In the genomic region with DNA sequence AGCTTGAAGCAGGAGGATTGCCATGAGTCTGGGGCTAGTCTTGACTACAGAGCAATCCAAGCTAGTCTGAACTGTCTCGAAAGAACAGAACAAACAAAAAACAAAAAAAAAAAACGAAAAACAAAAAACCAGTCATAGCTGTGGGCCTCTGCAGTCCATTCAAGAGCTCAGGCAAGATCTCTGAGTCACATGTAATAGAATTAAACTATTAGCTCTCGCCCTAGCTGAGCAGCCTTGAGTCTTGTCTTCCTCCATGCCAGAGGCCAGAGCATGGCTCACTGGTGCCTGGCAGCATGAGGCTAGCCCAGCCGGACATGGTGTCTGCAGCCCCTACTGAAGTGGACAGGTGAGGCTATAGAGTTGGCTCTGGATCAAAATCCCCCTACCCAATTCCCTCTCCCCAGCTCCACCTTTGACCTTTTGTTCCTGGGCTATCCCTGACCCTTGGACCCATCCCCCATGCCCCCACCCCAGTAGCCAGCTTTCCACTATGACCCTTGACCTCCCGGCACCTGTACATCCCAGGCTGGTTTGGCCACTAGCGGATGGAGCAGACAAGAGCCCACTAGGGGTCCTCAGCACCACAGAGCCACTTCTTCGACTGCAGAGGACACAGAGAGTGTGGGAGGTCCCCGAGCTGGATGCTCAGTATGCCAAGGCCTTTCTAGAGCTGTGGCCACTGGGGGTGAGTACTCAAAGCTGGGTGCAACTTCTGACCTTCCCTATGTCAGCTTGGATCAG, we compare ENCODE assay signal across 1 mouse cellular context.
TF ChIP-seq lines count a peak whose summit lies in the region.

No protein-coding gene starts in this region.

TF ChIP-seq in CH12.LX, 34 proteins besides CTCF, POLR2A, EP300 and RAD21:
- no peak for TF ChIP-seq NRF1 (IDR thresholded peaks at IDR 0.05; ENCODE audit: low read depth, low read length)
- TF ChIP-seq CHD2 (IDR thresholded peaks at IDR 0.05; ENCODE audit: low read length): no peak
- TF ChIP-seq IRF4 (IDR thresholded peaks at IDR 0.05; ENCODE audit: low read depth, low read length): no peak
- no peak for TF ChIP-seq E2F4 (IDR thresholded peaks at IDR 0.05; ENCODE audit: insufficient replicate concordance, low read depth, low read length)
- TF ChIP-seq MEF2A (IDR thresholded peaks at IDR 0.05; ENCODE audit: borderline replicate concordance, low read depth, low read length): no peak
- no peak for TF ChIP-seq ZC3H11A (IDR thresholded peaks at IDR 0.05; ENCODE audit: low read depth, low read length)
- no peak for TF ChIP-seq KAT2A (IDR thresholded peaks at IDR 0.05; ENCODE audit: insufficient replicate concordance, low read length)
- TF ChIP-seq ZMIZ1 (IDR thresholded peaks at IDR 0.05; ENCODE audit: low read depth, low read length): no peak
- TF ChIP-seq UBTF (IDR thresholded peaks at IDR 0.05; ENCODE audit: low read depth, low read length): no peak
- no peak for TF ChIP-seq SIN3A (IDR thresholded peaks at IDR 0.05; ENCODE audit: low read length)
- peak; percentile 42; the same call in 1 of the 2 replicates for TF ChIP-seq SMC3 (IDR thresholded peaks at IDR 0.05; ENCODE audit: low read depth, low read length)
- TF ChIP-seq MAFK (IDR thresholded peaks at IDR 0.05; ENCODE audit: insufficient replicate concordance, low read length): no peak
- no peak for TF ChIP-seq BHLHE40 (IDR thresholded peaks at IDR 0.05; ENCODE audit: low read depth, low read length)
- no peak for TF ChIP-seq ETS1 (conservative IDR thresholded peaks at IDR 0.05; ENCODE audit: low read depth, low read length)
- TF ChIP-seq NELFE (IDR thresholded peaks at IDR 0.05; ENCODE audit: low read depth, low read length): no peak
- TF ChIP-seq TCF12 (IDR thresholded peaks at IDR 0.05; ENCODE audit: low read depth, low read length): peak; percentile 54; the same call in 1 of the 2 replicates
